Mouse (Mus musculus) subcutaneous adipose tissue, adult 2 months (tissue): ENCODE data around the gene Olfr133. TPM values are rescaled to one million over a fixed set of nuclear protein-coding genes. Genes with fewer than 3 reads are reported as not detected.

Source experiments
- polyA plus RNA-seq: library from polyadenylated mRNA; depleted of rRNA; stranded (reverse); fragments of >200 nt; gene quantifications from 2 replicates; pipeline ENCODE4 v1.2.3, GENCODE M21; 2012; ENCODE audit warnings: low replicate concordance; rRNA removed

Olfr133 gene
- polyA plus RNA-seq = not detected in 2 replicates

GRCm38 (mm10) chr17:38144981-38145380 lies at the start of gene Olfr133:
Gene Olfr133 (plus strand): TSS chr17:38145281.

GRCm38 (mm10) chr17:38134426-38134825 lies 10.7 kb upstream of the Olfr133 start, which contains the start of gene Olfr132:
Gene Olfr132 (minus strand): TSS chr17:38134526.

DNA sequence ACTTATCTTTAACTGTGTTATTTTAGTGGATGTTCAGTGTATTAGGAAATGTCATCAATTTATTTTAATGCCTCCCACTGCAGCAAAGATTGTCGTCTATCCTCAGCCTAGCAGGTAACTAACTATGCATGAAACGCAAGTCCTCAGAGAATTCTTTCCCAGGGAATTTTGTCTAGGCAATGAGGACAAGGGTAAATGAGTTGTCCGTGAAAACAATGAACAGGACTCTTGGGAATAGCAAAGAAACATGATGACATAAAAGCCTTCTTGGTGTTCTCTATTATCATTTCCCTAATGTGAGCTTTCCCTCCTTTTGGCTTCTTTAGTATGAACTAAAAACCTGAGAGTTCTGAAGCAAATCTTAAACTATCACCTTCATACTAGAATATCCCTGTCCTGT lies 26.0 kb downstream of the Olfr133 start, which contains the start of gene Olfr134:
TSS of gene Olfr134 (plus strand) at position 301 of the 400 bp plus-strand sequence.

Other genes with a start within 250 kb of the Olfr133 start
- gene Olfr127, start 244.8 kb upstream of the Olfr133 start, polyA plus RNA-seq = not detected in 2 replicates
- not detected in 2 replicates for gene Olfr128, start 224.7 kb upstream of the Olfr133 start, polyA plus RNA-seq
- not detected in 2 replicates for gene Olfr761, start 192.2 kb upstream of the Olfr133 start, polyA plus RNA-seq
- gene Olfr129, start 85.2 kb upstream of the Olfr133 start, polyA plus RNA-seq = not detected in 2 replicates
- gene Olfr130, start 81.4 kb upstream of the Olfr133 start, polyA plus RNA-seq = not detected in 2 replicates
- gene Olfr131, start 56.6 kb upstream of the Olfr133 start, polyA plus RNA-seq = not detected in 2 replicates
- not detected in 2 replicates for gene Olfr132, start 10.8 kb upstream of the Olfr133 start, polyA plus RNA-seq
- not detected in 2 replicates for gene Olfr134, start 26.1 kb downstream of the Olfr133 start, polyA plus RNA-seq
- gene Olfr135, start 59.1 kb downstream of the Olfr133 start, polyA plus RNA-seq = not detected in 2 replicates
- not detected in 2 replicates for gene Olfr138, start 115.8 kb downstream of the Olfr133 start, polyA plus RNA-seq
- not detected in 2 replicates for gene Olfr137, start 162.3 kb downstream of the Olfr133 start, polyA plus RNA-seq
- gene Olfr136, start 184.6 kb downstream of the Olfr133 start, polyA plus RNA-seq = not detected in 2 replicates